Mouse (Mus musculus) T-helper 2 cell (primary cell): ENCODE measurements around the gene Wnt5b.

ENCODE experiments used
- in situ Hi-C: fragments of 300-600 bp; cut with MboI, MseI; formaldehyde crosslinking; loops from one replicate; pipeline ENCODE4 v1.15.1; 2025; ENCODE audit warnings: high pct_unique_total_duplicates

Wnt5b gene

DNA sequence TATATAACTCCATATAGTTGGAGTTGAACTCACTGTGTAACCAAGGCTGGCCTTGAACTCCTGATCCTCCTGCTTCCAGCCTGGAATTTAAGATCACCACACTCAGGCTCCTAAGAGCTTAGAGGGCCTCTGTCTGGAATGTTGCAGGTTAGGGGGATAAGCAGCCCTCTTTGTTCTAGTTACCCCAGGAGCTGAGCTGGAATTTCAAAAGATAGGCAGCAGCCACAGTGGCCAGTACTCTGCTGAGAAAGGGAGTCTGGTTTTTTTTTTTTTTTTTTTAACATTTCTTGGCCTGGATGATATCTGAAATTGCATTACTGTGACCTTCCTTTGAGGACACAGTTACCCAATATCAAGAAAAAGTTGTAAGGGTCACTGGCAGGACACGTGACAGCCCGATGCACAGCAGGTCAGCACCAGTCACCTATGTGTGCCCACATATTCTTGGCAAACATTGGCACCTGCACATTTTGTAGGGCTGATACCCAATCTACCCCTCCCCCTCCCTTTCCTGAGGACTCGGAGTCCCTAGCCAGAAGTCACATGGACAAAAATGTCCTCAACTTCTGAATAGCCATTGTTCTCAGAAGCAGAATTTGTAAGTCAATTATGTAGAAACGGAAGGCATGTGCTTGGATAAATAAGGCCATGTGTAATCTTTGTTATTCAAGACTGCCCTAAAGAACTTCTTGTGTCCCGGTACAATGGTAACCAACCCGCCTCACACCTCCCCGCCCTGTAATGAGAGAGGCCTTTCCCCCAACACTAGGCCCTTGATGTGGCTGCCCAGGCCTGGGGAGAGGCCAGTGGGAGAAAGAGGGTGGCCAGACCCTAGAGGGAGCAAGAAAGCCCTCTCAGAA lies 125.5 kb downstream of the Wnt5b start:
- in situ Hi-C loops: no loop called here

DNA sequence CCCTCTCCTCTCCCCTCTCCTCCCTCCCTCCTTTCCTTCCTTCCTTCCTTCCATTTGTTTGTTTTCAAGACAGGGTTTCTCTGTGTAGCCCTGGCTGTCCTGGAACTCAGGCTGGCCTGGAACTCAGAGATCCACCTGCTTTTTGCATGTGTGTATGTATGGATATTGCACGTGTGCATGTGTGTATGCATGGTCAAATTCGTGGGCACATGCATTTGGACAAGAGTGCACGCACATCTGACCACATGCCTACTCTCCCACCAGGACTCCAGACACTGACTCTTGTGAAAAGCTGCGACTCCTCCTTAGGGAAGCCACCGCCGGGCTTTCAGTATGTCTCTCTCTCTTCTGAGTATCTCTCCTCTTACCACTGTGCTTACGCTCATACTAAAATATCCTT lies 126.3 kb downstream of the Wnt5b start:
- in situ Hi-C loops: no loop called here

DNA sequence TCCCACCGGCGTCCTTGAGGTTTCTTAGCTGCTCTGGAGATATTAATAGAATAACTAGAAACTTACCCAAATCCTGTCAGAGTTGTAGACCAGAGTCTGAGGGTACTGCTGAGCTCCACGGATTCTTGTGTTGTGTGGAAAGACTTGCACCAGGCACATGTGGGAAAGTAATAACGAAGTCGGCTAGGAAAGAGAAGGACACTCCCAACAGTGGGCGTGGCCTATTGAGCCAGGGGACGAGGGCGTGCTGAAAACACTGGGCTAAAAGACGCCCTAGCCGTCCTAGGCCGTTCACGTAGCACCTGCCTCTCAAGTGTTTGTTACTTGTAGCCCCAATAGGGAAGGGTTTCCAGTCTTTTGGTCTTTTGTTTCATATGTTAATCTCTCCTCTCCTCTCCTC lies 126.8 kb downstream of the Wnt5b start, which contains the start of gene Adipor2:
Adipor2 (minus strand) TSS at position 351 of the 400 bp plus-strand sequence.
- in situ Hi-C loops: no loop called here

DNA sequence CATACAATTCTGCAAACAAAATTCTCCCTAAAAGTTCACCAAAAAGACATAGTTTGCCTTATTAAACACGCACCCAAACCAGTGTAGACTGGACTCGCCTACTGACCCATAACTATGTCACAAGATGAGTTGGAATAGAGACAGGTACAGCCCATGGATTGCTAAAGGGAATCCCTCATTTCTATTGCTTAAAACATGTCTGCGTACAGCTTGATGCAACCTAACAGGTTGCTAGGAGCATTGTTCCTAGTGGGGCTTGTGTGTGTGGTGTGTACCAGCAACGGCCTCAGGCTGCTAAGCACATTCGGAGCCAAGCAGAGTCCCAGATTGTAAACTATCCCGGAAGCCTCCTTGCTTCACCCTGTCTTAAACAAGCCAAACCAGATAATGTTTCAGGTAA lies 127.5 kb downstream of the Wnt5b start:
- in situ Hi-C loops: no loop called here

DNA sequence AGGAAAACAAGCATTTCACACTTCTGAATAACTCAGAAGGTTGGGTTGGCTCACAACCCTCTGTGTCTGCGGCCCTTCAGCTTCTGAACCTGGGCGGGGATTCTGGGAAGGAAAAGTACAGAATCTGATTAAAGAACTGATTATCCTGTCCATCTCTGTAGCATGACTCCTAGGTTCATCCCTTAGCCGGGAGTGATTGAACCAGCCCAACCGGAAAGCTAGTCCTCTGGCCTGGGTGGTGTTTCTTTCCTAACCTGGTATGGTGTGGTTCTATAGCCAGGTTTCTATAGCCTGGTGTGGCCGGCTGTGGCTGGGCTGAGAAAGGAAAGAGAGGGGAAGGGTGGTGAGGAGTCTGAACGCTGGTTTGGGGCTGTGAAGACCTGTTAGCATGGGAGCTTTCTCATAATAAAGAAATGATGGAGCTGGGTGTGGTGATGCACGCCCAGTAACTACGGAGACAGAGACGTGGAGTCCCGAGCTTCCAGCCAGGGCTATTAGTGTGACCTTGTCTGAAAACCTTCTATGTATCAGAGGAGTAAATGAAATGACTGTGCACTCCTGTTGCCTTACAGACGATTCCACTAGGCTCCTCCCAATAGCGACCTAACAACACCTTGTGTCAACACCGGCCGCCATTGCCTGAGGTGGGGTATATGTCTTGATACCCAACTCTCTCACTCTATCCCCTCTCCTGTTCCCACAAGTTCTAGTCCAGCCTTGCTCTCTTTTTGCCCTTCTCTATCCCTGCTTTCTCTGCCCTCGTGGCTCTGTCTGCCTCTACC lies 129.7 kb downstream of the Wnt5b start:
- in situ Hi-C loops: no loop called here

DNA sequence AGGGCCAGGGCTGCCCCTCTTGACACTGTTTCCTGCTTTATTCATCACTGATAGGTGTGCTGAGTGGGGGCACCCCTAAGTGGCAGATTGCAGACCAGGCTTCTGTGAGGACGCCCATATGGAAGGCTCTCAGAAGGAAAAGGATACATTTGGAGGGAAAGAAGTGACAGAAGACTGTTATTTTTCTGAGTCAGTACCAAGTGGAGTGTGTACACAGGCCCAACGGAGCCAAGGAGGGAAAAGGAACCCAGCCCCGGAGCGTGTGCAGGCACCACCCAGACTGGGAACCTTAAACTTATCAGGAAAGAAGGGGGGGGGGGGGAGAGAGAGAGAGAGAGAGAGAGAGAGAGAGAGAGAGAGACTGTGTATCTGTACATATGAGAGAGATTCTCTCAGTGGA lies 131.6 kb downstream of the Wnt5b start:
- in situ Hi-C loops: no loop called here

DNA sequence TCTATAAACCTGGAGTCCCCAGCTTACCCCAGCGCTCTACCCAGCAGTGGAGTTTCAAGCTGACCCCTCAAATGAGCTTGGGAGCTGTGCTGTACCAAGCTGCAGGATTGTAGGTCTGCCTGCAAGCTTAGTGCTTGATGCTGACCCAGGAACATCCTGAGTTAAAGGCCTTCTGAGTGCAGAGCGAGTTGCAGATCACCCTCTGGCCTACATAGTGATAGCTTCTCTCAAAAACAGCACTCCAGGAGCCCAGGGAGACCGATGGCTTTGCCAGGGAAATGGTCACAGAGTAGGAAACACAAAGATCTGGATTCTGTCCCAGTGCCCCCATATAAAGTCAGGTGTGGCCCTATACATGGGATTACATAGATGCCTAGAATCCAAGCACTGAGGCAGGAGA lies 132.6 kb downstream of the Wnt5b start:
- in situ Hi-C loops: no loop called here

DNA sequence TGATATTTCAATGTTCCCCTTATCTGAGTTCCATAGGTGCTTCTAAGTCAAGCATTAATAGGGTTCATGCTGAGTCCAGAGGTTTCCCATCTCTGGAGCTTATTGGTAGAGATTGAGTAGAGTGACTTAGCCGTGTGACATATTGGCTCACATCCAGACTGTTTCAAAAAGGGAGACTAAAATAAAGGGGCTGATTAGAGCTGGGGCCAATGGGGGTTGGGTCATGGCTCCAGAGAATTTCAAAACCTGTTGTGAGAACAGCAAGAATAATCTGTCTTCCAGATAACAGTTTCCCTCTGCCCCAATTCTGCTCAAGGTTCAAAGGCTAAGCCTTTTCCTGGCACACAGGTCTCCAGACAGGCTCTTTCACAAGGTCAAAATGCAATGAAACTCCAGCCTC lies 134.4 kb downstream of the Wnt5b start:
- in situ Hi-C loops: no loop called here

DNA sequence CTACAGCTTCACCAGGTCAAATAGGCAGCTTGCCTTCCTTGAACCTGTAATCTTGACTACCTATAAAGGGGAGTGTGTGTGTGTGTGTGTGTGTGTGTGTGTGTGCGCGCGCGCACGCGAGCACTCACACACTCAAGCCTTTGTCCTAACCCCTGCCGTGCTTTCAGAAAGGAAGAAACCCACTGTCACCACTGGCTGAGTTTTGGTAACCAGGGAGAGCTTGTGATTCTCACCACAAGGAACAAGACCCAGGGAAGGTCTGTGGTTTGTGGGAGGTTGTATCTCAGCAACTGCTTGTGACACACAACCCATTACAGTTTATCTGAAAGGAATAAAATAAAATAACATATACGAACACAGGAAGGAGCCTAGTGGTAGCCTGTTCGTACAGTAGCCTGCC lies 135.6 kb downstream of the Wnt5b start:
- in situ Hi-C loops: no loop called here

DNA sequence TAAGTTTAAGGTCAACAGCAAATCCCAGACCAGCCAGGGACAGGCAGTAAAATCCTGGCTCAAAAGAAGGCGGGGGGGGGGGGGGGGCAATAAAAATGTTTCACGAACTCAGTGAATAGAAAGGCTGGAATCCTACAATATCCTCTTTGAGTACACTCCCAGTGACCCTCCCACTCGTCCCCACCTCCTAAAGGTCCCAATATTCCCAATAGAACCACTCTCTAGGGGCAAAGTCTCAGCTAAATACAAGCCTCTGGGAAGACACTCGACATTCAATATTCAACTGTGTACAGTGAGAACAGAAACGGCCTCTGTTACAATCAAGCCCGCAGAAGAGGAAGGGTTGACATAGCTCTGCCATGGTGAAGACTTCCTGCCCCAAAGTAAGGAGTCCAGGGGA lies 136.3 kb downstream of the Wnt5b start:
- in situ Hi-C loops: no loop called here

DNA sequence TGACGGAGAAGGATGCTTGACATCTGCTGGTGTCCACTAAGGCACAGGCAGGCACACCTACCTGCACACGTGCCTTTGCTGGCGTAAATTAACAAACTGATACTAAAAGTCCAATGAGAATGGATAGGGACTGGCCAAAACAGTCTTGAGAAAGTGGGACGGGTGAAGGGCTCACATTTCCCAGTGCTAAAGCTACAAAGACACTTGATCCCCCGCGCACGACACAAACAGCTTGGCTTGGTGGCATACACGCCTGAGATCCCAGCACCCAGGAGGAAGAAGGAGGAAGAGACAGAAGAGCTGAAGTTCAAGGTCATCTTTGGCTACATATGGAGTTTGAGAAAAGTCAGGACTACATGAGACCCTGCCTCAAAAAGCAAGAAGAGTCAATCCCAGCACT lies 137.6 kb downstream of the Wnt5b start:
- in situ Hi-C loops: no loop called here

DNA sequence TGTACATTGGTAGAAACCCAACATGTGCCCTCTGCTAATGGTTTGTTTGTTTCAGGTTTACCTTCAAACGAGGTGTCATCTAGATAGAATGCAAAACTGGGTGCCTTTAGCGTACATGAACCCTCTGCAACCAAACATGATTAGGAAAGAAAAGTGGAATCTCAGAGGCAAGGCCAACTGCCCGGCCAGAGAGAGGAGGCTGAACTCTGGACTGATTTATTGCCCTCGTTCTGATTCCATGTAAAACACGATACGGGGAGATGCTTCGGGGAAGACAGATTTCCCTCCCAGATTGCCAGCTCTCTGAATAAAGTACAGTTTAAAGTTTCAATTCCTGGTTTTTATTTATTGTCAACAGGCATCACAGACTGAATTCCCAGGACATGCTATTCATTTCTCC lies 138.8 kb downstream of the Wnt5b start:
- in situ Hi-C loops: no loop called here

DNA sequence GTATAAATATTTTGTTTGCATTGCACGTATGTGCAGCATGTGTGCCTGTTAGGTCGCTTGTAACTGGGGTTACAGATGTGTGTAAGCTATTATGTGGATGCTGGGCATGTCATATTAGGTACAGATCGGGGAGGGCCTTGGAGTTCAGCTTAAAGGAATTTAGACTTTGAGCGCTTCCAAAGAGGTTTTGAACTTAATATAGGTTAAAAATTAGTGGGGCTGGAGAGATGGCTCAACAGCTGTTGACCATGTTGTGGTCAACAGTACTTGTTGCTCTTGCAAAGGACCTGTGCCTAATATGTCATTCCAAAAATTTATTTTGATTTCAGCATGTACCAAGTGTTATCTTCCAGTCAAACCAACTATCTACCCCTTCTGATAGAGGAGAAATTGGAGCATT lies 139.3 kb downstream of the Wnt5b start:
- in situ Hi-C loops: no loop called here

DNA sequence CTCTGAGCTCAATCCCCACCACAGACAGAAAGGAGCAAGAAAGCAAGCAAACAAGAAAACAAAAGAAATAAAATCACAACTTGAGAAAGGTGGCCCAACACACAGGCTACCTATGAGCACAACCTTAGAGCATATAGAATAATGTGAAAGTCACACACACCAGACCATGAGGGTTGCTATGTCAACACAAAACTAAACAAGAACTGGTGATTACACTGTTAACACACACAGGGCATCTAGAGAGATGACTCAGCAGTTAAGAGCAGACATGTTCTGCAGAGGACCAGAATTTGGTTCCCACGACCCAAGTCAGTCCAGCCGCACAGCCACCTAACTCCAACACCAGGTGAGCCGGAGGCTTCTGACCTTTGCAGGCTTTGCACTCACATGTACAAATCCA lies 141.2 kb downstream of the Wnt5b start:
- in situ Hi-C loops: no loop called here

DNA sequence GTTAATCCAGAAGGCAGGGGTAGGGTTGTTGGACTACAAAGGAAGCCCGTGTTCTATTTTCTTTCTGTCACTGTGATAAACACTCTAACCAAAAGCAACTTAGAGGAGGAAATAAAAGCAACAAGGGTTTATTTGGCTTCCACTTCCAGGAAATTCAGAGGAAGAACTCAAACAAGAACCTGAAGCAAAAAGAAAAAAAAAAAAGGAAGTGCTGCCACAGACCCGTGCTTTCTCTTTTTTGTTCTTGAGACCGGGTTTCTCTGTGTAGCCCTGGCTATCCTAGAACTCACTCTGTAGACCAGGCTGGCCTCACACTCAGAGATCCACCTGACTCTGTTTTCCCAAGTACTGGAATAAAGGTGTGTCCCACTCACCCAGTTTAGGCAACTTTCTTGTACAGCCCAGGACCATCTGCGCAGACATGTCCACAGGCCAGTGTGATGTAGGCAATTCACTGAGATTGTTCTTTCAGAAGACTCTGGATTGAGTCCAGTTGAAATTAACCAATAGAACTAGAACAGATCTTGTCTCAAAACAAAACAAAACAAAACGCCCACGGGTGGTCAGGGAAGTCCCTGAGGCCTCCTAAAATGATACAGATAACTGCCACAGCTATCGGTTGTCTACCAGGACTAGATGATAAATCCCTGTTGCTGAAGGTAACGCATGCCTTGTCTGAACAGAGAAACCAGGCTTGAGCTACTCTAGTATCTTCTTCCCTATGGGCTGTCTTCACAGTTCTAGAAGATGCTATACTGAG lies 142.4 kb downstream of the Wnt5b start:
- in situ Hi-C loops: no loop called here

DNA sequence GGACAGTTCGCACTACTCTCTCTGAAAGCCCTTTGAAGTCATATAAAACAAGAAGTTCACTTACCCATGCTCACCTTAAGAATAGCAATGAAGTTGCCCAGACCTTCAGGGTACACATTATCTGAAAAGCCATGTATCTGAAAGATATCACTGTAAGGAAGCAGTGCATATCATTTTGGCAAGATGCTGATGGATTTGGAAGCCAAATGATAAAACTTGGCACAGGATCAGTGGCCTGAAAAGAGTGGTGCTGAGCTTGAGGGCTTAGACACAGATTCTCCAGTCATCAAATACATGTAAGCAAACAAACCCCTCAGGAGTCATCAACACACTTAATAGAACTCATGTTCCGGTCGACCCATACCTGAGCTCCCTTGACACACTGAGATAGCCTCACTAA lies 143.5 kb downstream of the Wnt5b start:
- in situ Hi-C loops: no loop called here

DNA sequence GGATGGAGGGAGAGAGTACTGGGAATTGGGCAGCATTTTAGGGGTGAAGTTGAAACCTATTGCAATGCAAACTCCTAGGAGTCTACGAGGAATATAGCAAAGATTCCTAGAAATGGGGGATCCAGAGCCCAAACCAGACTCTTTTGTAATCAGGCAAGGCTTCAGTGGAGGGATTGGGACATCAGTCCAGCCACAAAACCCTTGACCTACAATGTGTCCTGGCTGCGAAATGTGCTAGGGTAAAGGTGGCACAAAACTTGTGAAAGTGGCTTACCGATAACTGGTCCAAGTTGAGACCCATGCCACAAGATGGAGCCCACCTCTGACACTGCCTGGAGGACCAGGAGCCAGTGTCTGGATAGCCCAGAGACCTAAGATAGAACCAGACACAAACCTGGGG lies 144.8 kb downstream of the Wnt5b start:
- in situ Hi-C loops: loop anchor here (10.0 kb wide), 1 partner anchor 1495 kb away; the partner anchor contains the start of gene Hnrnpf

DNA sequence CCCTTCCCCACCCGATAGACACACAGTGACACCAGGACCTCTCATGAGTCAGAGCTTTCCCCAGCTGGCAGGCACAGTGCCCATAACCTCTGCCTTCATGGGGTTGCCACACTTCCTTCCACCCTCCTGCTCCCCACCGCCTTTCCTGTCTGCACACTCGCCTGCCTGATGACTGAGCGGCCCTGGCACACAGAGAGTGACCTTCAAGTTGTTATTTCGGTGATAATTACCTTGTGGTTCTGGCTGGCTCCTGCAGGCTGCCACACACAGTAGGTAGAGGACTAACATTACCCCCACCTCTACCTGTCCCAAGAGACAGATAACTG lies 147.9 kb downstream of the Wnt5b start:
- in situ Hi-C loops: loop anchor here (10.0 kb wide), 1 partner anchor 1491 kb away; the partner anchor contains the start of gene Hnrnpf

DNA sequence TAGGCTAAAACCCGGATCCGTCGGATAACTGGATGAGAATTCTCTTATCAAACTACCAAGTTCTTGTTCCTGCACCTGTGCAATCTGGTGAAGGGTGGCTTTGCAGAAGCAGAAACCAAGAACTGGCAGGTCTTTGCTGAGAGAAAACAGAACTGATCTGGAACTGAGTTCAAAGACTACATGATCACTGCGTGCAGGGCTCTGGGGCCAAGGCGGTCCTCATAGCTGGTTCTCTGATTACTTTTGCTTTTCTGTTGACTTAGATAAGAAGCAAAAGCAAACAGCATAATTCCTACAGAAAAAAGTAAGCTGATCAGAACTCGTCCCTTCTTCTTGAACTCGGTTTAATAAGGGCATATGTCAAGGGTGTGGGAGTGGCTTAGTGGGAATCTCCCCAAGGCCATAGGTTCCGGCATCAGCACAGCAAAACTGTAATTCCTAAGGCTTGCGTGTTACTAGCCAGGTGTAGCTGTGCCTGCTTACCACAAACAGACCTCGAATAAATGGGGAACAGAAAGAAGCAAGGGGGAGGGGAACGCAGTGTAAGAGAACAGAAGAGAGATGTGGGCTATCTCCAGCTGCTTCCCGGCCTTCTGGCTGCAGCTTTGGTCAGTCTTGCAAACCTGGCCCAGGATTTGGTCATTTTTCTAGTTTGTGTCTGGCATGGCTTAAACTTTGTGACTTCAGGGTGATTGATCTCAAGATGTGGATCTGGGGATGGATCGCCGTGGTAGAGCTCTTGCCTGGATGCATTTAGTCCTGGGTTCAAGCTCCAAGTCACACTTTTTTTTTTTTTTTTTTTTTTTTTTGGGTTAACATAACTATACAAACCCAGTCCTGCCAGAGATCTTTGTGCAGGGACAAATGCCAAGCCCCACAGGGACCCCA lies 148.5 kb downstream of the Wnt5b start:
- in situ Hi-C loops: loop anchor here (10.0 kb wide), 1 partner anchor 1491 kb away; the partner anchor contains the start of gene Hnrnpf

DNA sequence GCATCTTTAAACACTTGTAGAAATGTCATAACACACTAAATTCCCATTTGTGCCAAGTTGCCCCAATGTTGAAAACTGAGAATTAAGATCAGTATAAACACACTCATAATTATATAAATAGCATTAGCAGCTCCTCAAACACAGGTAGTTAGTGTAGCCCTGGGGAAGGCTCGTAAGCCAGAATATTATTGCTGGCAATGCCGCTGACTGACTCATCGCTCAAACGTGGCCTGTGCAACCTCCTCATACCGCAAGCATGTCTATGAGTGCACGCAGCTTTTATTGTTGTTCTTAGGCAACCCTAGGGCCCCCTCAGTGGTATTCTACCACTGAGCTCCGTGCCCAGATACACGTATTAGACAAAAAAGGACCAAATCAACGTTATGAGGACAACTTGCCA lies 151.3 kb downstream of the Wnt5b start:
- in situ Hi-C loops: loop anchor here (10.0 kb wide), 1 partner anchor 1488 kb away; the partner anchor contains the start of gene Hnrnpf

DNA sequence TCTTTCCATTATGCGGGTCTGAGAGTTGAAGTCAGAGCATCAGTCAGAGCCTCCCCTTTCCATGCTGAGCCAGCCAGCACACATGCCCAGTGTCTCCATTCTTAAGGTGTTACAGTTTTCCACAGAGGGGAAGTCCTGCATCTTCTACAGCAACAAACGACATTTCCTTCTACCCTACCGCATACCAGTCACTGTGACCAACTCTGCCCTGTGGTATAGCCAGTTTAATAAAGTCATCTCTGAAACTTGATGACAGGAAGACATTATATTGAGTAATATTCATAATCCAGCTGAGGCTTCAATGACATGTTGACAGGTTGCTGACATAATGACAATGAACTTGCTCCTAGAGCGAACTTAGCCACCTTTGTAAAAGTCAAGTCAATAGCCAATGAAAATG lies 153.4 kb downstream of the Wnt5b start:
- in situ Hi-C loops: loop anchor here (10.0 kb wide), 1 partner anchor 1486 kb away; the partner anchor contains the start of gene Hnrnpf
